17 mouse cellular contexts compared by ENCODE assay signal in the genomic region with DNA sequence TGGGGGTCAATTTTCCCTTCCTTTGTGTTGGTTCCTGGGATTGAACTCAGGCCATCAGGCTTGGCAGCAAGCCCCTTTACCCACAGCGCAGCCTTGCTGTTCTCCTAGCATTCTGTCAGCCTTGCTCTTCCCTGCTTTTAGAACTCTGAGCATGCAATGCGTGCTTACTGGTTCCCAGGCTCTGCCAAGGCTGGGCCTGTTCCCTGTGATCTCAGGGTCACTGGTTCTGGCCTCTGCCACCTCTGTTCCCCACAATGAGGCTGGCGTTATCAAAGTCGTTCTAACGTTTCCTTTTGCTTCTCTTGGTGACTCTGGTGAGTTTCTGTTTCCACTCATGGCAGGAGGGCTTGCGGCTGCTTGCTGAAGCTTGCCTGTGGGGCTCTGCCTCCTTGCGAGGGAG. TPM values are rescaled to one million over a fixed set of nuclear protein-coding genes. Genes with fewer than 3 reads are reported as not detected.
DNase-seq lines count a peak whose midpoint lies in the region; ATAC-seq lines count a peak whose summit lies in the region.
"Had no signal": no experiment of that assay in that cellular context is flagged by ENCODE, and none has a peak within 500 bp of the region (broad histone marks: within the 10 kb centered on the region; RNA-seq: fewer than 3 reads in every experiment).

No protein-coding gene starts in this region.

- 45% methylated on average over 7 of the region's 7 CpGs for WGBS in embryonic facial prominence, embryonic 13.5 days
- WGBS in embryonic facial prominence, embryonic 10.5 days, result 53% methylated on average over 7 of the region's 7 CpGs
- WGBS in limb, embryonic 11.5 days, result 50% methylated on average over 7 of the region's 7 CpGs
- 52% methylated on average over 7 of the region's 7 CpGs for WGBS in limb, embryonic 10.5 days
- 51% methylated on average over 7 of the region's 7 CpGs for WGBS in embryonic facial prominence, embryonic 15.5 days

- no peaks in the 10 kb centered on the region for H3K36me3 ChIP-seq in embryonic facial prominence, embryonic 13.5 days
- H3K36me3 ChIP-seq in embryonic facial prominence, embryonic 10.5 days (replicated peaks), result no peaks in the 10 kb centered on the region
- H3K36me3 ChIP-seq in limb, embryonic 11.5 days (ENCODE audit: control insufficient read depth, insufficient read depth, low read length), result no peaks in the 10 kb centered on the region
- no peaks in the 10 kb centered on the region for H3K36me3 ChIP-seq in limb, embryonic 10.5 days
- H3K36me3 ChIP-seq in embryonic facial prominence, embryonic 15.5 days, result no peaks in the 10 kb centered on the region
- H3K36me3 ChIP-seq: hindbrain, embryonic 10.5 days; limb, embryonic 15.5 days had no signal

- H3K4me1 ChIP-seq in embryonic facial prominence, embryonic 13.5 days, result 0 out of 2 replicates have a peak, but pooled peaks cover 7% of the 10 kb centered on the region
- H3K4me1 ChIP-seq in embryonic facial prominence, embryonic 10.5 days, result peaks cover 16% of the 10 kb centered on the region
- no peaks in the 10 kb centered on the region; the same call in 1 of the 2 replicates for H3K4me1 ChIP-seq in limb, embryonic 11.5 days (ENCODE audit: control insufficient read depth, insufficient read depth, low read length)
- peaks cover 15% of the 10 kb centered on the region for H3K4me1 ChIP-seq in limb, embryonic 10.5 days
- H3K4me1 ChIP-seq in embryonic facial prominence, embryonic 15.5 days, result peaks cover 15% of the 10 kb centered on the region; the same call in 1 of the 2 replicates

- no peak overlapping the region for H3K4me2 ChIP-seq in embryonic facial prominence, embryonic 13.5 days
- H3K4me2 ChIP-seq in limb, embryonic 11.5 days (ENCODE audit: low read depth, severe bottlenecking), result no peak overlapping the region
- no peak overlapping the region for H3K4me2 ChIP-seq in embryonic facial prominence, embryonic 15.5 days (replicated peaks)
- H3K4me2 ChIP-seq: forebrain, embryonic 13.5 days; limb, embryonic 15.5 days had no signal

- H3K9ac ChIP-seq in embryonic facial prominence, embryonic 13.5 days, result 0 out of 2 replicates have a peak overlapping the region, but pooled peaks have one; percentile 27
- H3K9ac ChIP-seq in limb, embryonic 11.5 days (ENCODE audit: low read length), result 0 out of 2 replicates have a peak overlapping the region, but pooled peaks have one; percentile 2
- no peak overlapping the region for H3K9ac ChIP-seq in embryonic facial prominence, embryonic 15.5 days
- H3K9ac ChIP-seq: forebrain, embryonic 13.5 days; limb, embryonic 15.5 days; liver, postnatal 0 days had no signal

- H3K4me3 ChIP-seq in embryonic facial prominence, embryonic 13.5 days, result no peak overlapping the region
- no peak overlapping the region for H3K4me3 ChIP-seq in embryonic facial prominence, embryonic 10.5 days
- no peak overlapping the region for H3K4me3 ChIP-seq in limb, embryonic 11.5 days (ENCODE audit: low read depth, low read length)
- no peak overlapping the region for H3K4me3 ChIP-seq in limb, embryonic 10.5 days
- no peak overlapping the region for H3K4me3 ChIP-seq in embryonic facial prominence, embryonic 15.5 days (replicated peaks)
- H3K4me3 ChIP-seq: forebrain, embryonic 13.5 days; hindbrain, embryonic 10.5 days; limb, embryonic 15.5 days had no signal

- H3K27ac ChIP-seq in embryonic facial prominence, embryonic 13.5 days, result no peak overlapping the region
- H3K27ac ChIP-seq in embryonic facial prominence, embryonic 10.5 days (replicated peaks), result no peak overlapping the region
- H3K27ac ChIP-seq in limb, embryonic 11.5 days (replicated peaks; ENCODE audit: low read depth, low read length), result no peak overlapping the region
- no peak overlapping the region for H3K27ac ChIP-seq in limb, embryonic 10.5 days
- 0 out of 2 replicates have a peak overlapping the region, but pooled peaks have one; percentile 17 for H3K27ac ChIP-seq in embryonic facial prominence, embryonic 15.5 days (replicated peaks)
- H3K27ac ChIP-seq: forebrain, embryonic 13.5 days; hindbrain, embryonic 10.5 days; kidney, postnatal 0 days; limb, embryonic 15.5 days had no signal

- H3K9me3 ChIP-seq in embryonic facial prominence, embryonic 13.5 days, result no peaks in the 10 kb centered on the region
- H3K9me3 ChIP-seq in embryonic facial prominence, embryonic 10.5 days, result no peaks in the 10 kb centered on the region
- no peaks in the 10 kb centered on the region for H3K9me3 ChIP-seq in limb, embryonic 11.5 days (ENCODE audit: control insufficient read depth, low read length)
- H3K9me3 ChIP-seq in limb, embryonic 10.5 days (replicated peaks), result no peaks in the 10 kb centered on the region
- no peaks in the 10 kb centered on the region for H3K9me3 ChIP-seq in embryonic facial prominence, embryonic 15.5 days (replicated peaks)
- H3K9me3 ChIP-seq: forebrain, embryonic 13.5 days; hindbrain, embryonic 10.5 days; limb, embryonic 15.5 days had no signal

- ATAC-seq in embryonic facial prominence, embryonic 13.5 days (ENCODE audit: insufficient number of reproducible peaks, insufficient read depth, low FRiP score, low TSS enrichment, low read depth), result no peak
- no peak for ATAC-seq in limb, embryonic 11.5 days (ENCODE audit: insufficient number of reproducible peaks, low FRiP score, low TSS enrichment, low read depth)
- no peak for ATAC-seq in embryonic facial prominence, embryonic 15.5 days (ENCODE audit: insufficient number of reproducible peaks, low FRiP score, low TSS enrichment, low read depth)
- ATAC-seq: liver, postnatal 0 days had no signal

- no peak for DNase-seq in embryonic facial prominence, embryonic 10.5 days (ENCODE audit: low spot score)
- DNase-seq in limb, embryonic 11.5 days (ENCODE audit: low spot score), result no peak
- no peak for DNase-seq in limb, embryonic 10.5 days (ENCODE audit: low spot score)
- peak; percentile 53 for DNase-seq in adrenal gland, postnatal 14 days
- DNase-seq in thymus, postnatal 25 days, result no peak
- DNase-seq: cerebellum, adult 8-10 months; embryo, embryonic 11 days; gastrocnemius, postnatal 25 days; kidney, adult 11 months; liver, postnatal 0 days; lung, postnatal 10 days had no signal

- peaks cover 4% of the 10 kb centered on the region; the same call in 1 of the 2 replicates for H3K27me3 ChIP-seq in embryonic facial prominence, embryonic 13.5 days
- H3K27me3 ChIP-seq in embryonic facial prominence, embryonic 10.5 days (replicated peaks; ENCODE audit: low read depth, poor library complexity, severe bottlenecking), result peaks cover 76% of the 10 kb centered on the region
- H3K27me3 ChIP-seq in limb, embryonic 11.5 days (ENCODE audit: control insufficient read depth, insufficient read depth, low read length), result no peaks in the 10 kb centered on the region
- H3K27me3 ChIP-seq in limb, embryonic 10.5 days (ENCODE audit: low read depth, poor library complexity, severe bottlenecking), result peaks cover 71% of the 10 kb centered on the region
- H3K27me3 ChIP-seq in embryonic facial prominence, embryonic 15.5 days, result no peaks in the 10 kb centered on the region
- H3K27me3 ChIP-seq: forebrain, embryonic 13.5 days; limb, embryonic 15.5 days had no signal

RNA-seq across cellular contexts. Expression of a gene that starts 31.9 kb away (rescaled TPM):
- 13.0 and 14.4 TPM in 2 replicates for polyA plus RNA-seq in embryonic facial prominence, embryonic 13.5 days (2015; fragmentation: Nextera tagmentation; extraction: Ambion mirVana)
- polyA plus RNA-seq in embryonic facial prominence, embryonic 10.5 days (2016; fragmentation: Nextera tagmentation; extraction: Ambion mirVana), result 4.7 and 5.2 TPM in 2 replicates
- 5.4 and 5.8 TPM in 2 replicates for polyA plus RNA-seq in limb, embryonic 11.5 days (2014; fragmentation: Nextera tagmentation; extraction: Ambion mirVana)
- polyA plus RNA-seq in limb, embryonic 10.5 days (2016; fragmentation: Nextera tagmentation; extraction: Ambion mirVana), result 4.3 and 7.1 TPM in 2 replicates
- total RNA-seq in adrenal gland, postnatal 14 days (2021), result 105 and 156 TPM in 2 replicates
- 17.2 and 21.4 TPM in 2 replicates for polyA plus RNA-seq in embryonic facial prominence, embryonic 15.5 days (2015; fragmentation: Nextera tagmentation; extraction: Ambion mirVana)
